Mouse (Mus musculus): ENCODE data around the gene E130218I03Rik. TPM values are rescaled to one million over a fixed set of nuclear protein-coding genes. Genes with fewer than 3 reads are reported as not detected.

Gene E130218I03Rik
- 0.37 TPM in 1 of 2 replicates, not detected in the other for polyA plus RNA-seq (2014; fragmentation: Nextera tagmentation; extraction: Ambion mirVana)

- peaks cover 13% of the 10 kb centered on the region for H3K4me1 ChIP-seq (ENCODE audit: control insufficient read depth, insufficient read depth, low read length)
- DNase-seq (ENCODE audit: low spot score, missing footprints) (peak; percentile 62), ATAC-seq (ENCODE audit: low FRiP score) (no peak)
- peak within 1 kb of the TSS; percentile 89; the same call in 1 of the 2 replicates for H3K4me3 ChIP-seq (ENCODE audit: low read depth, low read length)
- H3K9me3 ChIP-seq (ENCODE audit: control insufficient read depth, low read length): no peaks in the 10 kb centered on the region
- 94% methylated on average over 17 of the region's 17 CpGs for WGBS
- peak within 1 kb of the TSS; percentile 82; the same call in 1 of the 2 replicates for H3K9ac ChIP-seq (ENCODE audit: low read length)
- peaks cover 4% of the 10 kb centered on the region; the same call in 1 of the 2 replicates for H3K27me3 ChIP-seq (ENCODE audit: control insufficient read depth, insufficient read depth, low read length)
- peak within 1 kb of the TSS; percentile 96 for H3K4me2 ChIP-seq
- no peak within 1 kb of the TSS for H3K27ac ChIP-seq (ENCODE audit: low read depth, low read length)
- no peaks in the 10 kb centered on the region for H3K36me3 ChIP-seq (ENCODE audit: control insufficient read depth, insufficient read depth, low read length)
Measured at GRCm38 (mm10) chr4:134243516-134244250, at the start of gene E130218I03Rik. Gene E130218I03Rik, plus strand, starts transcription at chr4:134243662.

- H3K36me3 ChIP-seq (ENCODE audit: control insufficient read depth, insufficient read depth, low read length): no peaks in the 10 kb centered on the region
- H3K9me3 ChIP-seq (ENCODE audit: control insufficient read depth, low read length): no peaks in the 10 kb centered on the region
- H3K27me3 ChIP-seq (ENCODE audit: control insufficient read depth, insufficient read depth, low read length): no peaks in the 10 kb centered on the region
- no peak overlapping the region for H3K27ac ChIP-seq (ENCODE audit: low read depth, low read length)
- no peak for DNase-seq (ENCODE audit: low spot score, missing footprints)
- no peak overlapping the region for H3K4me2 ChIP-seq
- ATAC-seq (ENCODE audit: low FRiP score): no peak
- no peak overlapping the region for H3K4me3 ChIP-seq (ENCODE audit: low read depth, low read length)
- WGBS: 79% methylated on average over 2 of the region's 2 CpGs
- no peaks in the 10 kb centered on the region for H3K4me1 ChIP-seq (ENCODE audit: control insufficient read depth, insufficient read depth, low read length)
- no peak overlapping the region for H3K9ac ChIP-seq (ENCODE audit: low read length)
Measured at GRCm38 (mm10) chr4:134199371-134199770, 44.1 kb upstream of the E130218I03Rik start.

GRCm38 (mm10) chr4:134202904-134203303 is 40.6 kb upstream of the E130218I03Rik start, which contains the start of gene Gm7534:
Gene Gm7534, minus strand, starts transcription at chr4:134203004.
- no peak for ATAC-seq (ENCODE audit: low FRiP score)
- 87% methylated on average over 4 of the region's 4 CpGs for WGBS
- H3K4me3 ChIP-seq (ENCODE audit: low read depth, low read length): no peak within 1 kb of the TSS

GRCm38 (mm10) chr4:134203340-134203896 is 40.0 kb upstream of the E130218I03Rik start:
- H3K9me3 ChIP-seq (ENCODE audit: control insufficient read depth, low read length): no peaks in the 10 kb centered on the region
- no peak for ATAC-seq (ENCODE audit: low FRiP score)
- no peak for DNase-seq (ENCODE audit: low spot score, missing footprints)
- no peak overlapping the region for H3K4me3 ChIP-seq (ENCODE audit: low read depth, low read length)
- H3K27me3 ChIP-seq (ENCODE audit: control insufficient read depth, insufficient read depth, low read length): no peaks in the 10 kb centered on the region
- 94% methylated on average over 17 of the region's 17 CpGs for WGBS
- no peaks in the 10 kb centered on the region for H3K36me3 ChIP-seq (ENCODE audit: control insufficient read depth, insufficient read depth, low read length)
- no peak overlapping the region for H3K27ac ChIP-seq (ENCODE audit: low read depth, low read length)
- no peak overlapping the region for H3K4me2 ChIP-seq
- H3K4me1 ChIP-seq (ENCODE audit: control insufficient read depth, insufficient read depth, low read length): no peaks in the 10 kb centered on the region
- H3K9ac ChIP-seq (ENCODE audit: low read length): no peak overlapping the region

More at GRCm38 (mm10) chr4:134202904-134203303, 40.6 kb upstream of the E130218I03Rik start, which contains the start of gene Gm7534:
- Histone ChIP-seq H3K36me3 (ENCODE audit: control insufficient read depth, insufficient read depth, low read length) (no peaks in the 10 kb centered on the region), H3K4me1 (ENCODE audit: control insufficient read depth, insufficient read depth, low read length) (no peaks in the 10 kb centered on the region), H3K27me3 (ENCODE audit: control insufficient read depth, insufficient read depth, low read length) (no peaks in the 10 kb centered on the region), H3K4me2 (no peak within 1 kb of the TSS), H3K9ac (ENCODE audit: low read length) (no peak within 1 kb of the TSS), H3K27ac (ENCODE audit: low read depth, low read length) (no peak within 1 kb of the TSS), H3K9me3 (ENCODE audit: control insufficient read depth, low read length) (no peaks in the 10 kb centered on the region)
- no peak for DNase-seq (ENCODE audit: low spot score, missing footprints)

GRCm38 (mm10) chr4:134206488-134207053 is 36.9 kb upstream of the E130218I03Rik start:
- no peak for DNase-seq (ENCODE audit: low spot score, missing footprints)
- no peak for ATAC-seq (ENCODE audit: low FRiP score)
- no peaks in the 10 kb centered on the region for H3K36me3 ChIP-seq (ENCODE audit: control insufficient read depth, insufficient read depth, low read length)
- no peak overlapping the region for H3K9ac ChIP-seq (ENCODE audit: low read length)
- no peak overlapping the region for H3K27ac ChIP-seq (ENCODE audit: low read depth, low read length)
- no peaks in the 10 kb centered on the region for H3K27me3 ChIP-seq (ENCODE audit: control insufficient read depth, insufficient read depth, low read length)
- no peak overlapping the region for H3K4me3 ChIP-seq (ENCODE audit: low read depth, low read length)
- 69% methylated on average over 6 of the region's 6 CpGs for WGBS
- no peak overlapping the region for H3K4me2 ChIP-seq
- no peaks in the 10 kb centered on the region for H3K4me1 ChIP-seq (ENCODE audit: control insufficient read depth, insufficient read depth, low read length)
- no peaks in the 10 kb centered on the region for H3K9me3 ChIP-seq (ENCODE audit: control insufficient read depth, low read length)

- H3K4me3 ChIP-seq (ENCODE audit: low read depth, low read length): no peak overlapping the region
- H3K9me3 ChIP-seq (ENCODE audit: control insufficient read depth, low read length): no peaks in the 10 kb centered on the region
- H3K4me2 ChIP-seq: no peak overlapping the region
- H3K36me3 ChIP-seq (ENCODE audit: control insufficient read depth, insufficient read depth, low read length): no peaks in the 10 kb centered on the region
- 70% methylated on average over 11 of the region's 11 CpGs for WGBS
- ATAC-seq (ENCODE audit: low FRiP score): no peak
- no peak for DNase-seq (ENCODE audit: low spot score, missing footprints)
- H3K27ac ChIP-seq (ENCODE audit: low read depth, low read length): no peak overlapping the region
- H3K4me1 ChIP-seq (ENCODE audit: control insufficient read depth, insufficient read depth, low read length): no peaks in the 10 kb centered on the region
- no peak overlapping the region for H3K9ac ChIP-seq (ENCODE audit: low read length)
- no peaks in the 10 kb centered on the region for H3K27me3 ChIP-seq (ENCODE audit: control insufficient read depth, insufficient read depth, low read length)
Measured at GRCm38 (mm10) chr4:134222793-134223600, 20.5 kb upstream of the E130218I03Rik start.

- Histone ChIP-seq H3K27me3 (ENCODE audit: control insufficient read depth, insufficient read depth, low read length) (no peaks in the 10 kb centered on the region), H3K27ac (ENCODE audit: low read depth, low read length) (no peak within 1 kb of the TSS), H3K9me3 (ENCODE audit: control insufficient read depth, low read length) (no peaks in the 10 kb centered on the region), H3K4me1 (ENCODE audit: control insufficient read depth, insufficient read depth, low read length) (no peaks in the 10 kb centered on the region), H3K9ac (ENCODE audit: low read length) (no peak within 1 kb of the TSS), H3K4me3 (ENCODE audit: low read depth, low read length) (no peak within 1 kb of the TSS), H3K4me2 (no peak within 1 kb of the TSS), H3K36me3 (ENCODE audit: control insufficient read depth, insufficient read depth, low read length) (no peaks in the 10 kb centered on the region)
- WGBS: 69% methylated on average over 8 of the region's 8 CpGs
- ATAC-seq (ENCODE audit: low FRiP score) (no peak), DNase-seq (ENCODE audit: low spot score, missing footprints) (no peak)
Measured at GRCm38 (mm10) chr4:134227194-134227593, 16.3 kb upstream of the E130218I03Rik start, which contains the start of gene Catsper4. Gene Catsper4, minus strand, starts transcription at chr4:134227383.

GRCm38 (mm10) chr4:134230431-134230830 is 13.0 kb upstream of the E130218I03Rik start:
- WGBS: 40% methylated on average over 8 of the region's 8 CpGs
- H3K4me2 ChIP-seq: no peak overlapping the region
- H3K27me3 ChIP-seq (ENCODE audit: control insufficient read depth, insufficient read depth, low read length): no peaks in the 10 kb centered on the region
- H3K4me1 ChIP-seq (ENCODE audit: control insufficient read depth, insufficient read depth, low read length): no peaks in the 10 kb centered on the region
- H3K9ac ChIP-seq (ENCODE audit: low read length): no peak overlapping the region
- no peak for DNase-seq (ENCODE audit: low spot score, missing footprints)
- no peak overlapping the region for H3K4me3 ChIP-seq (ENCODE audit: low read depth, low read length)
- no peaks in the 10 kb centered on the region for H3K36me3 ChIP-seq (ENCODE audit: control insufficient read depth, insufficient read depth, low read length)
- no peak overlapping the region for H3K27ac ChIP-seq (ENCODE audit: low read depth, low read length)
- no peak for ATAC-seq (ENCODE audit: low FRiP score)
- H3K9me3 ChIP-seq (ENCODE audit: control insufficient read depth, low read length): no peaks in the 10 kb centered on the region

Data from midbrain, embryonic 11.5 days (tissue).